Mouse (Mus musculus) MEL (cell line): Measurements from ENCODE around the gene Sec24d. TPM values are rescaled to one million over a fixed set of nuclear protein-coding genes. Genes with fewer than 3 reads are reported as not detected.

ENCODE experiments used
- DNase-seq: peaks from one replicate; pipeline ENCODE4 v3.0.0; 2011; ENCODE audit warnings: low read depth, low spot score
- H3K27ac ChIP-seq: 2 replicates; pipeline ENCODE4 v1.5.1; 2012; ENCODE audit warnings: low read depth, mild to moderate bottlenecking, control low read depth, low read length, moderate library complexity; ENCODE audit not compliant: control insufficient read depth
- H3K27me3 ChIP-seq, 2 experiments: fragments of 150-350 bp in 1 of 2; sonication (generic) in 1 of 2; 2 replicates each; pipeline ENCODE4 v1.6.1; 2012; ENCODE audit warnings: low read length in 2 of 2, mild to moderate bottlenecking in 2 of 2, improper control_type of control experiment in 1 of 2, moderate library complexity in 1 of 2; ENCODE audit not compliant: insufficient read depth in 2 of 2, control insufficient read depth in 1 of 2
- H3K36me3 ChIP-seq, 2 experiments: 2 replicates each; pipeline ENCODE4 v1.6.1; 2012 to 2014; ENCODE audit warnings: low read length in 2 of 2, improper control_type of control experiment in 1 of 2, inconsistent platforms in 1 of 2, mild to moderate bottlenecking in 1 of 2; ENCODE audit not compliant: insufficient read depth in 2 of 2, control insufficient read depth in 1 of 2
- H3K4me1 ChIP-seq, 2 experiments: fragments of 150-350 bp in 1 of 2; sonication (generic) in 1 of 2; 2 replicates each; pipeline ENCODE4 v1.6.1; 2012; ENCODE audit warnings: low read length in 2 of 2, improper control_type of control experiment in 1 of 2, mild to moderate bottlenecking in 1 of 2; ENCODE audit not compliant: insufficient read depth in 2 of 2, control insufficient read depth in 1 of 2
- H3K4me3 ChIP-seq, 2 experiments: fragments of 150-350 bp in 1 of 2; sonication (generic) in 1 of 2; 2 replicates each; pipeline ENCODE4 v1.5.1; 2012; ENCODE audit warnings: low read depth in 2 of 2, low read length in 2 of 2, mild to moderate bottlenecking in 2 of 2, moderate library complexity in 2 of 2, control low read depth in 1 of 2, improper control_type of control experiment in 1 of 2; ENCODE audit not compliant: control insufficient read depth in 1 of 2, insufficient read depth in 1 of 2
- H3K79me2 ChIP-seq: 2 replicates; pipeline ENCODE4 v1.6.1; 2012; ENCODE audit warnings: mild to moderate bottlenecking, low read length, moderate library complexity; ENCODE audit not compliant: control insufficient read depth, poor library complexity, insufficient read depth
- H3K9ac ChIP-seq: 2 replicates; pipeline ENCODE4 v1.6.1; 2012; ENCODE audit warnings: low read depth, mild to moderate bottlenecking, control low read depth, low read length, moderate library complexity; ENCODE audit not compliant: control insufficient read depth, poor library complexity, severe bottlenecking
- H3K9me3 ChIP-seq: fragments of 150-350 bp; sonication (generic); replicated peaks from 2 replicates; pipeline ENCODE4 v1.6.1; 2012; ENCODE audit warnings: mild to moderate bottlenecking, low read length, improper control_type of control experiment, moderate library complexity; ENCODE audit not compliant: insufficient read depth
- BHLHE40 ChIP-seq: IDR thresholded peaks from 2 replicates; pipeline ENCODE4 v1.6.1; 2012; ENCODE audit warnings: low read depth, mild to moderate bottlenecking, inconsistent platforms, low read length, improper control_type of control experiment, borderline replicate concordance
- CHD1 ChIP-seq: IDR thresholded peaks from 2 replicates; pipeline ENCODE4 v1.6.1; 2012; ENCODE audit warnings: low read depth, mild to moderate bottlenecking, inconsistent platforms, low read length, improper control_type of control experiment
- ELF1 ChIP-seq: IDR thresholded peaks from 2 replicates; pipeline ENCODE4 v1.6.1; 2014; ENCODE audit warnings: low read depth, mild to moderate bottlenecking, inconsistent platforms, low read length, improper control_type of control experiment, moderate library complexity
- ETS1 ChIP-seq: IDR thresholded peaks from 2 replicates; pipeline ENCODE4 v1.6.1; 2012; ENCODE audit warnings: low read depth, mild to moderate bottlenecking, inconsistent platforms, low read length, improper control_type of control experiment, moderate library complexity
- GABPA ChIP-seq: IDR thresholded peaks from 2 replicates; pipeline ENCODE4 v1.6.1; 2012; ENCODE audit warnings: low read depth, mild to moderate bottlenecking, inconsistent platforms, low read length, improper control_type of control experiment, moderate library complexity
- HCFC1 ChIP-seq: IDR thresholded peaks from 2 replicates; pipeline ENCODE4 v1.6.1; 2012; ENCODE audit warnings: low read depth, mild to moderate bottlenecking, inconsistent platforms, low read length, improper control_type of control experiment, moderate library complexity
- JUND ChIP-seq: IDR thresholded peaks from 2 replicates; pipeline ENCODE4 v1.6.1; 2011; ENCODE audit warnings: low read depth, mild to moderate bottlenecking, improper control_type of control experiment, low read length
- KAT2A ChIP-seq: conservative IDR thresholded peaks from 2 replicates; pipeline ENCODE4 v1.6.1; 2012; ENCODE audit warnings: low read depth, low read length, improper control_type of control experiment, inconsistent platforms
- MAZ ChIP-seq: IDR thresholded peaks from 2 replicates; pipeline ENCODE4 v1.6.1; 2012; ENCODE audit warnings: low read depth, mild to moderate bottlenecking, inconsistent platforms, low read length, improper control_type of control experiment
- MYB ChIP-seq: IDR thresholded peaks from 2 replicates; pipeline ENCODE4 v1.6.1; 2011; ENCODE audit warnings: mild to moderate bottlenecking, low read depth, low read length, improper control_type of control experiment
- NELFE ChIP-seq: IDR thresholded peaks from 2 replicates; pipeline ENCODE4 v1.6.1; 2011; ENCODE audit warnings: low read depth, low read length, improper control_type of control experiment
- NRF1 ChIP-seq: IDR thresholded peaks from 2 replicates; pipeline ENCODE4 v1.6.1; 2014; ENCODE audit warnings: low read depth, mild to moderate bottlenecking, inconsistent platforms, low read length, improper control_type of control experiment, moderate library complexity; ENCODE audit not compliant: poor library complexity, insufficient read depth, severe bottlenecking
- POLR2A ChIP-seq, 2 experiments: IDR thresholded peaks; 2 replicates each; pipeline ENCODE4 v1.6.1; 2011 to 2012; ENCODE audit warnings: low read length in 2 of 2, mild to moderate bottlenecking in 2 of 2, control low read depth in 1 of 2, improper control_type of control experiment in 1 of 2, low read depth in 1 of 2, moderate library complexity in 1 of 2; ENCODE audit not compliant: control insufficient read depth in 1 of 2, insufficient read depth in 1 of 2, poor library complexity in 1 of 2
- POLR2AphosphoS5 ChIP-seq: IDR thresholded peaks from 2 replicates; pipeline ENCODE4 v1.6.1; 2012; ENCODE audit warnings: low read depth, borderline replicate concordance, mild to moderate bottlenecking, inconsistent platforms, low read length, moderate library complexity, mixed read lengths
- SMC3 ChIP-seq: IDR thresholded peaks from 2 replicates; pipeline ENCODE4 v1.6.1; 2011; ENCODE audit warnings: low read depth, low read length, improper control_type of control experiment
- TBP ChIP-seq: IDR thresholded peaks from 2 replicates; pipeline ENCODE4 v1.8.0; 2011; ENCODE audit warnings: low read depth, low read length, improper control_type of control experiment
- TCF12 ChIP-seq: IDR thresholded peaks from 2 replicates; pipeline ENCODE4 v1.6.1; 2014; ENCODE audit warnings: low read depth, mild to moderate bottlenecking, inconsistent platforms, low read length, improper control_type of control experiment, moderate library complexity
- UBTF ChIP-seq: IDR thresholded peaks from 2 replicates; pipeline ENCODE4 v1.6.1; 2012; ENCODE audit warnings: low read depth, mild to moderate bottlenecking, inconsistent platforms, low read length, improper control_type of control experiment, moderate library complexity, borderline replicate concordance; ENCODE audit not compliant: insufficient read depth
- USF2 ChIP-seq, 2 experiments: IDR thresholded peaks; 2 replicates each; pipeline ENCODE4 v1.6.1; 2011 to 2012; ENCODE audit warnings: improper control_type of control experiment in 2 of 2, low read length in 2 of 2, borderline replicate concordance in 1 of 2, inconsistent platforms in 1 of 2, low read depth in 1 of 2, mild to moderate bottlenecking in 1 of 2; ENCODE audit not compliant: insufficient read depth in 1 of 2
- ZC3H11A ChIP-seq: IDR thresholded peaks from 2 replicates; pipeline ENCODE4 v1.6.1; 2012; ENCODE audit warnings: low read depth, mild to moderate bottlenecking, inconsistent platforms, low read length, improper control_type of control experiment
- ZKSCAN1 ChIP-seq: IDR thresholded peaks from 2 replicates; pipeline ENCODE4 v1.6.1; 2012; ENCODE audit warnings: low read depth, mild to moderate bottlenecking, inconsistent platforms, low read length, improper control_type of control experiment, moderate library complexity
- ZMIZ1 ChIP-seq: IDR thresholded peaks from 2 replicates; pipeline ENCODE4 v1.6.1; 2012; ENCODE audit warnings: low read depth, mild to moderate bottlenecking, inconsistent platforms, low read length, improper control_type of control experiment, moderate library complexity
- ZNF384 ChIP-seq: IDR thresholded peaks from 2 replicates; pipeline ENCODE4 v1.6.1; 2012; ENCODE audit warnings: low read depth, mild to moderate bottlenecking, inconsistent platforms, low read length, improper control_type of control experiment
- polyA plus RNA-seq, 2 experiments: library from polyadenylated mRNA; stranded (reverse) in 1 of 2; unstranded in 1 of 2; fragments of >175 nt in 1 of 2; fragments of >200 nt in 1 of 2; gene quantifications; 2 replicates each; pipeline versions ENCODE4 v1.2.1 to v1.2.4; 2012; ENCODE audit warnings: low replicate concordance in 2 of 2, low read depth in 1 of 2; ENCODE audit not compliant: insufficient read length in 2 of 2, insufficient read depth in 1 of 2, missing spikeins in 1 of 2
- total RNA-seq: library from RNA; depleted of rRNA; stranded (reverse); fragments of 300-350 nt; gene quantifications from 2 replicates; pipeline ENCODE4 v1.2.3, GENCODE M21; 2012

Sec24d gene
- total and polyA plus RNA-seq, 3 experiments, result 10.3 to 23.9 TPM; not detected in 1

DNA sequence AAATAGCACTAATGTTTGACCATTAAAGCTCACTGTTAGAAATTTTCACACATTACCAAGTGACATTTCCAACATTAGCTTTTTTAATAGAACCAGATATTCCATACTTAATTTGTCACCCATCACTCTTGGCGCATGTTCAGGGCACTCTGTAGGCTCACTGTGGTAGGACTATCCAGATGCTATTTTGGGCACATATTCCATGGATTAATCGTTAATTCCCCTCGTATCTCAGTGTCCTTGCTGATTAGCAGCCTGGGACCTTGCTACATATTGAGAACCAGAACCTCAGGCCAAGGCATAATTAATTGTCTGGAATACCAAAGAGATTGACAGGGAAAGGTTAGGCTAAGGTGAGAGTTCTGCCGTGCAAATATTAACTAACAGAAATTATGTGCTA is 8.5 kb upstream of the Sec24d start:
- Histone ChIP-seq H3K9me3 (no peaks in the 10 kb centered on the region), H3K27ac (no peak overlapping the region), H3K4me3 (no peak overlapping the region), H3K36me3 (peaks cover 0 to 5% of the 10 kb centered on the region in 2 experiments; a peak in 2 of 4 replicates), H3K79me2 (no peaks in the 10 kb centered on the region), H3K27me3 (no peaks in the 10 kb centered on the region), H3K4me1 (peaks cover 3 to 6% of the 10 kb centered on the region in 2 experiments; a peak in 1 of 4 replicates), H3K9ac (no peak overlapping the region)
- TF ChIP-seq ZNF384 (no peak), ZKSCAN1 (no peak), NELFE (no peak), POLR2AphosphoS5 (no peak), BHLHE40 (no peak), CHD1 (no peak), USF2 (IDR thresholded peaks at IDR 0.05; ENCODE audit: borderline replicate concordance in 1 of 2, insufficient read depth in 1 of 2, low read depth in 1 of 2, low read length in 2 of 2) (no peak), ELF1 (no peak), MAZ (no peak), UBTF (no peak)
- no peak for DNase-seq

GRCm38 (mm10) chr3:123264706-123265105 is 2.5 kb upstream of the Sec24d start:
- H3K36me3 ChIP-seq, result peaks cover 0 to 3% of the 10 kb centered on the region in 2 experiments; a peak in 2 of 4 replicates
- H3K4me1 ChIP-seq, result peaks cover 0 to 2% of the 10 kb centered on the region in 2 experiments; a peak in 1 of 4 replicates
- H3K9ac ChIP-seq, result no peak overlapping the region
- TF ChIP-seq POLR2AphosphoS5 (no peak), GABPA (no peak), JUND (no peak), ETS1 (no peak), NRF1 (no peak), HCFC1 (no peak), TBP (no peak), MYB (no peak), KAT2A (no peak), POLR2A (IDR thresholded peaks at IDR 0.05; ENCODE audit: control insufficient read depth in 1 of 2, insufficient read depth in 1 of 2, low read depth in 1 of 2, low read length in 2 of 2, poor library complexity in 1 of 2) (no peak), ZMIZ1 (no peak), ZC3H11A (no peak), USF2 (IDR thresholded peaks at IDR 0.05; ENCODE audit: borderline replicate concordance in 1 of 2, insufficient read depth in 1 of 2, low read depth in 1 of 2, low read length in 2 of 2) (no peak), SMC3 (no peak), BHLHE40 (no peak), TCF12 (no peak)
- TF ChIP-seq, all 39 proteins: peak for 0
- Histone ChIP-seq H3K4me3 (no peak overlapping the region), H3K9me3 (no peaks in the 10 kb centered on the region), H3K27me3 (no peaks in the 10 kb centered on the region), H3K27ac (no peak overlapping the region), H3K79me2 (no peaks in the 10 kb centered on the region; the same call in 1 of the 2 replicates)
- no peak for DNase-seq
